Mouse (Mus musculus) frontal cortex, postnatal 10 days (tissue): Measurements from ENCODE around the gene Cib1.

Source experiments
- DNase-seq, 2 experiments: peaks; one replicate each; pipeline ENCODE4 v3.0.0; 2022; ENCODE audit warnings: low spot score in 2 of 2, mixed read lengths in 1 of 2

The Cib1 gene

GRCm38 (mm10) chr7:80184968-80185367 is 47.6 kb downstream of the Cib1 start:
- DNase-seq: no peak

DNA sequence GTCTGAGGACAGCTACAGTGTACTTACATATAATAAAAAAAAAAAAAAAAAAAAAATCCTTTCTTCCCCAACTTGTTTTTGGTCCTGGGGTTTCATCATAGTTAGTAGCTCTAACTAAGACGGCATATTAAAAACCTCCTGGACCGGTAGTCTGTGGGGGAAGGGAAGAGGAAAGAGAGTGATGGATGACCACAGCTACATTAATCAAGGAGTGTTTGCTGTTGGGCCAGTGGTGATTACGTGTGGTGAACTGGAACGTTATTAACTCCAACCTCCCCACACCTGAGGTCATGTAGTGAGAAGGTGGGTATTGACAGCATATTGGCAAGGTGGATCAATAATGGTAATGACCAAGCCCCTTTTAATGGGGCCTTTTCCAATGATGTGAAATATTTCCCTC is 48.1 kb downstream of the Cib1 start:
- DNase-seq: no peak

DNA sequence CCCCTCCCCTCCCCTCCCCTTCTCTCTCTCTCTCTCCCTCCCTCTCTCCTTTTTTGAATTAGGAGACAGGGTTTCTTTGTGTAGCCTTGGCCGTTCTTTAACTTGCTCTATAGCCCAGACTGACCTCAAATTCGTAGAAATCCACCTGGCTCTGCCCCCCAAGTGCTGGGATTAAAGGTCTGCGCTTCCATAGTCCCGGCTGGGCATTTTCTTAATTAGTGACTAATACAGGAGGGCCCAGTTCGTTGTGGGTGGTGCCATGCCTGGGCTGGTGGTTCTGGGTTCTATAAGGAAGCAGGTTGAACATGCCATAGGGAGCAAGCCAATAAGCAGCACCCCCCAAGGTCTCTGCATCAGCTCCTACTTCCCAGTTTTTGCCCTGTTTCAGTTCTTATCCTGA is 48.6 kb downstream of the Cib1 start:
- DNase-seq: no peak

- no peak for DNase-seq
Measured at GRCm38 (mm10) chr7:80183466-80183865, 49.1 kb downstream of the Cib1 start.

- DNase-seq: no peak
Measured at GRCm38 (mm10) chr7:80182139-80182538, 50.5 kb downstream of the Cib1 start.

GRCm38 (mm10) chr7:80181078-80181477 is 51.5 kb downstream of the Cib1 start:
- DNase-seq: no peak

- no peak for DNase-seq
Measured at GRCm38 (mm10) chr7:80180202-80180601, 52.4 kb downstream of the Cib1 start.

DNA sequence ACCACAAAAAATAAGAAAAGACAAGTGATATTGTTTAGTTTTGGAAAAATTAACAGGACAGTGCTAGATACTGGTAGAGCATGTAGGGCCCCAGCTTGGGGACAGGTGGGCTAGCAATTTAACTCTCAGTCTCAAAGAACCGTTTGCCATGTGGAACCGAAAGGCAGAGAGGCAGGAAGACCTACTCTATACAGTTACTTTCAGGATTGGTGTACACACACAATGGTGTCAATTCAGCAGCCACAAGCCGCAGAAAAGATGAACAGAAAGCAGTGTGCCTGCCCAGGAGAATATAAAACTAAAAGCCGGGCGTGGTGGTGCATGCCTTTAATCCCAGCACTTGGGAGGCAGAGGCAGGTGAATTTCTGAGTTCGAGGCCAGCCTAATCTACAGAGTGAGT is 52.8 kb downstream of the Cib1 start:
- no peak for DNase-seq

DNA sequence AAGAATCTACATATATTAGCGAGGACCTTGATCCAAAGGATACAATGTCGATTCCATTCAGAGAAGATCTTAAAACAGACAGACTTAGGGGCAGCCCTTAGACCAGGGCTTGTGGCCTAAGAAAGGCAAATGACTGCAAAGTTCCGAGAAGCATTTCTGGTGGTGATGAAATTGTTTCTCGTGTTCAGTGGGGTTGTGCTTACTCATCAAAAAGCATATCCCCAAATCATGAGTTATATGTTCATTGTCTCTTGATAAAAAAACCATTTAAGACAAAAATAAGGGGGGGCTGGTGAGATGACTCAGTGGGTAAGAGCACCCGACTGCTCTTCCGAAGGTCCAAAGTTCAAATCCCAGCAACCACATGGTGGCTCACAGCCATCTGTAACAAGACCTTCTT is 53.3 kb downstream of the Cib1 start:
- DNase-seq: no peak

- DNase-seq: no peak
Measured at GRCm38 (mm10) chr7:80178037-80178729, 54.4 kb downstream of the Cib1 start.

DNA sequence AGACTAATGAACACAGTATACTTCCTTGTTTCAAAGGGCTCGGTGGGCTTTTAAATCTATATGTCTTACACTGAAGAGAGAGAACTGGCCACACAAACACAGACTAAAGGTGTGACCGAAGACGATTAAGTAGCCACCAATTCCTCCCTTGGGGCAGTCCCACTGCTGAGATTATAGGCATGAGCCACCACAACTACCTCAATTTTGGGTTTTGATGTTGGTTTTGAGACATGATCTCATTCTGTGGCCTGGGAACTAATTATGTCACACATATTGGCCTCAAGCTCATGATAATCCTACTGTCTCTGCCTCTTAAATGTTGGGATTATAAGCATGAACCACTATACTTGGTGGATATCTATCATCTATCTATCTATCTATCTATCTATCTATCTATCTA is 55.2 kb downstream of the Cib1 start:
- DNase-seq: no peak
